Mouse (Mus musculus): ENCODE measurements at regions not wholly inside any gene's neighbourhood (a gene's known extent, or its start where the extent isn't known, plus 50 kb on each side); places are given as distances from the start of the nearest gene placed in this dataset.

DNA sequence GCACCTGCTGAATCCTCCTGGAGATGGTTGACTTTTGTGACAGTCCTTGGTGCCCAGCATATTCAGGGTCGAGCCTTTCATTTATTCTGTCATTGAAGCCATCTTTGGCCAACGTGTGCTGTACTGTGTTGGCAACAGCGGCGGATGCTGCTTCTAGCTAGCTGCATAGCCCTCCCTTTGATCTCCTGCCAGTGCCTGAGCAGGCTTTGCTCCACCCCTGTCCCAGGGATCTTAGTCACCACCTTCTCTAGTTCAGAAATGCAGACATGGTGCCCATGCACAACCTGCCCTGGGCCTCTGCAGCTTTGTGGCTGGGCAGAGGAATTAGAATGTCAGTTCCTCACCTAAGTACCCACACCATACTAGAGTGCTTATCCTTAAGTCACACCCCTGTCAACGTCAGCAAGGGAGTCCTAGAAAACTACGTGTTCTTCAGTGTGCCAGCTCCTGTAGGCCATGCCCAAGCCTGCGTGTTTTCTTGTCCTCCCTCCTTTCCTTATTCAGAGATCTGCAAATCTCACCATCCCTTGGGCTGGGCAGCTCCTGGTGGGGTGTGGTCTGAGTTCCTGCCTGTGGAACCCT, 151.9 kb downstream of the Zfp706 start:
- DNase-seq (ENCODE audit: low spot score) = no peak

DNA sequence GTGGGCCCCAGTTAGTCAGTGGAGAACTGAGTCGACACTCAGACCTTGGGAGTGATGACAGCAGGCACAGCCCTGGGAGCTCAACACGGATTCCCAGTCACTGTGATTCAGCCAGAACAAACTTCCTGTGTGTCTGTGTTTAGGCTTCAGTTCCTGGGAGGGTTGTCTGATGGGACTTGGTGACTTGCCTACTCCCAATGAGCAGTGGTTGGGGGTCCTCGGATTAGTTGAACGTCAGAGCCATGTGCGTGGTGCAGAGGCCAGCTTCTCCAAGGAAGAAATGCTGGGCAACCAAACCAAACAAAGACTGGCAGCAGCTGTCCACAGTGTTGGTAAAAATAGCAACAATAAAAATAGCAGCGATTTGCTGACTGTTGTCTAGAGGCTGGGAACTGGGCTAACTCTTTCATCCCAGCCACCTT, 152.7 kb downstream of the Zfp706 start:
- no peak for DNase-seq (ENCODE audit: low spot score)

DNA sequence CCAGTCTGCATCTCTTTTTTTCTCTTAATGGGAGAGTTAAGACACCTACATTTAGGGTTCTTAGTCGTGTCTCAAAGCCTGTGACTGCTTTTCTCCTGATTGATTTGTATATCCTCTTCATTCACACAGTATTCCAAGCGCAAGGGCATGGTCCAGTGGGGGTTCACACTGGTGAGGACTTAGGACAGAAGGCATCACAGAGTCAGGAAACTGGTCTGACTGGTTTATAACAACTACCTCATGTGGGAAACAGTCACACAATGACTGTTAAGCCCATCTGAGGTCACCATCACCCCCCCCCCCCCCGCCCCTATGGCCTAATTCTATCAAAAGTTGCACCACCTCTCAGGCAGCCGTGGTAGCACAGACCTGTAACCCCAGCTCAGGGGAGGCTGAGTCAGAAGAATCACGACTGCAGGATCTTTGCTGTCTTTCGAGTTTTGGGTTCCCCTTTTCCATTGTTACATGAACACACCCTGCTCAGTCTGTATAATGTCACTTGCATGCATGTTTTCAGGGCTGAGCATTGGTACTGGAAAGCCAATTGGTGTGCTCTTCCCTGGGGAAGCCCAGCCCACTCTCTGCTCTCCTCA, 155.2 kb downstream of the Zfp706 start:
- DNase-seq (ENCODE audit: low spot score) = no peak

DNA sequence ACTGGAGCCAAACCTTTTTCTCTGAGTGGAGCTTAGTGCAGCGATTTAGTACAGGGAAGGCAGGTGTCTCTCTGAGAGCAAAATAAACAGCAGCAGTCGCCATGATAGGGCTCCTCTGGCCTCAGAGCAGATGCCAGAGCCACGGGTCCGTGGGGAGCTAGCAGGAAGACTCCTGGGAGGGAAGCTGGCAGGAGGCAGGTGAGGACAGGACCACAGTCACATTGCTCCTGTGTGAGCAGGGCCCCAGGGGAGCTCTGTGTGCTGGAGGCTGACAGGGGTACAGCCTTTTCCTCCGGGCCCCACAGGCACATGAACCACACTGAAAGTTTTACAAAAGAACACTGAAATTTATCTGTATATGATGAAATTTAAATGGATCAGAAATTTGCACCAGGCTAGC, 159.3 kb downstream of the Zfp706 start:
- DNase-seq (ENCODE audit: low spot score) = no peak

DNA sequence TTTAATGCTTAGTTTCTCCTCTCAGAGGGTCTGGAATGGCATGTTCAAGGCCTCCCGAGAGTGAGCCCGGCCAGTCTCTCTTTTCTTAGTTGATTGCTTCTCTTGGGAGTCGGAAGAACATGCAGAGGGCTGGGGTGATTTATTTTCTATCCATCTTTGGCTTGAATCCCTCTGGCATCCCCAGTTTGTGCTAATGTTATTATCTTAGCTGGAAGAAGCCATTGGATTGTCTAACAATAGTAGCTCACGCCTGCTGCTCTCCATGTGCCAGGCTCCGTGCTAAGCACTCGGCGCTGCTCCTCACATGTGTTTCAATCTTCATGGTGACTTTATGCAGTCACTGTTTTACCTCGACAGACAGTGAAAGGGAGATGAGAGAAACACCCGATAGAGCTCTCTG, 160.8 kb downstream of the Zfp706 start:
- no peak for DNase-seq (ENCODE audit: low spot score)
